Mouse (Mus musculus): ENCODE results near the gene Atg16l1. TPM values are rescaled to one million over a fixed set of nuclear protein-coding genes. Genes with fewer than 3 reads are reported as not detected.

Atg16l1 gene
- polyA plus RNA-seq, 1 experiment from 2014 or later, result 28.9 TPM

DNA sequence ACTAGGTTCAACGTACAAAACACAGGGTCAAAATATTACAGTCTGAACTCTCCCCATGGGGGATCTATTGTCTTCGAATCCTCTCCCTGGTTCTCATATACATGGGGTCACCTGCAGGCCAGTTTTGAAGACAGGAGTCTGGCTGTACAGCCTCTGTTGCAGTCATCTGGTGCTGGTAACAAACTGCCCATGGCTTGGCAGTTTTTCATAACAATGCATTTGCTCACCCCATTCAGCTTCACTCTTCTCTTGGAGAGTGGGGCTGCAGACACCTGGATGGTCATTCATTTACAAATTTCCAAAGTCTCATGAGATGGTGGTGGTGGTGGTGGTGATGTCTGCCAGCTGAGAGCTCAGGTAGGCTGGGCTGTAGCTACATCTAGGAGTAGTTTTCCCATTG is 26.6 kb upstream of the Atg16l1 start:
- Histone ChIP-seq H3K9me3 (replicated peaks; ENCODE audit: control insufficient read depth, low read length) (no peaks in the 10 kb centered on the region), H3K4me2 (ENCODE audit: low read depth, low read length) (no peak overlapping the region), H3K9ac (ENCODE audit: low read length) (no peak overlapping the region), H3K27me3 (ENCODE audit: control insufficient read depth, insufficient read depth, low read length) (no peaks in the 10 kb centered on the region), H3K4me1 (ENCODE audit: control insufficient read depth, insufficient read depth, low read length) (no peaks in the 10 kb centered on the region), H3K36me3 (ENCODE audit: control insufficient read depth, insufficient read depth, low read length) (no peaks in the 10 kb centered on the region), H3K4me3 (replicated peaks; ENCODE audit: low read length) (no peak overlapping the region), H3K27ac (ENCODE audit: low read length) (no peak overlapping the region)
- WGBS, result 77% methylated on average over 2 of the region's 2 CpGs
- ATAC-seq (ENCODE audit: insufficient read depth, low FRiP score), result no peak

DNA sequence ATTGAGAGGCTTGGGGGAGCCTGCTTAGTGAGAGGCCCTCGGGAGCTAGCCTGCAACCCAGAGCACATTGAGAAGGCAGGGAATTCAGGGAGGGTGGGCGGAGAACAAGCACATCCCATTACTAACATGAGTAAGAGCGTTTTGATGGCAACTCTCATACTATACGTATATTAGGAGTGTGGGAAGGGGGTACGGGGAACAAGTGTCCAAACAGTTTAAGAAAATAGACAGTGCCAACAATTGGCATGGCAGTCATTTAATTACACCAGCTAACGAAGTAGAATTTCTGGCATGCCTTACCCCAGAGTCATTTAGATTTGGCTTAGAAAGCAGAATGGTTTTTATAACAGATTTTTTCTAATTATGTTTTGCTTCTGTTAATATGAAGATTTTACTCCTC is 25.8 kb upstream of the Atg16l1 start:
- H3K9me3 ChIP-seq (replicated peaks; ENCODE audit: control insufficient read depth, low read length), result no peaks in the 10 kb centered on the region
- 79% methylated on average over 6 of the region's 6 CpGs for WGBS
- H3K9ac ChIP-seq (ENCODE audit: low read length), result no peak overlapping the region
- no peak for ATAC-seq (ENCODE audit: insufficient read depth, low FRiP score)
- H3K27ac ChIP-seq (ENCODE audit: low read length), result no peak overlapping the region
- no peaks in the 10 kb centered on the region for H3K4me1 ChIP-seq (ENCODE audit: control insufficient read depth, insufficient read depth, low read length)
- no peaks in the 10 kb centered on the region for H3K27me3 ChIP-seq (ENCODE audit: control insufficient read depth, insufficient read depth, low read length)
- no peaks in the 10 kb centered on the region for H3K36me3 ChIP-seq (ENCODE audit: control insufficient read depth, insufficient read depth, low read length)
- no peak overlapping the region for H3K4me2 ChIP-seq (ENCODE audit: low read depth, low read length)
- no peak overlapping the region for H3K4me3 ChIP-seq (replicated peaks; ENCODE audit: low read length)

DNA sequence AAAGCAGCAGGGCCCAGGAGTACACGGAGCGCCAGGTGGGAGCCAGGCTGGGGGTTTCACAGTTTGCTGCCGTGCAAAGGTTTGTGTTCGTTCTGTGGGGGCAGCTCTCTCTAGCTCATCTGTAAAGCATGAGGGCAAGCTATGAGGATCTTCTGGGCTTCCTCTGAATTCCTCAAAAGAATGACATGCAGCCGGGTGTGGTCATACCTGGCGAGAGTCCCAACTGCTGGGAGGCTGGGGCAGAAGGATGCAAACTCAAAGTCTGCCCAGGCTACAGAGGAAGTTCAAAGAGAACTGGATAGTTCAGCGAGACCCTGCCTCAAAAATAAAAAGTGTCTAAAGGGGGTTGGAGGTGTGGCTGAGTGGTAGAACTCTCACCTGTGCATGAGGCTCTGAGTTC is 25.4 kb upstream of the Atg16l1 start:
- H3K4me3 ChIP-seq (replicated peaks; ENCODE audit: low read length), result no peak overlapping the region
- no peaks in the 10 kb centered on the region for H3K4me1 ChIP-seq (ENCODE audit: control insufficient read depth, insufficient read depth, low read length)
- H3K27ac ChIP-seq (ENCODE audit: low read length), result no peak overlapping the region
- WGBS, result 76% methylated on average over 7 of the region's 7 CpGs
- H3K9me3 ChIP-seq (replicated peaks; ENCODE audit: control insufficient read depth, low read length), result no peaks in the 10 kb centered on the region
- no peaks in the 10 kb centered on the region for H3K27me3 ChIP-seq (ENCODE audit: control insufficient read depth, insufficient read depth, low read length)
- H3K9ac ChIP-seq (ENCODE audit: low read length), result no peak overlapping the region
- H3K36me3 ChIP-seq (ENCODE audit: control insufficient read depth, insufficient read depth, low read length), result no peaks in the 10 kb centered on the region
- no peak for ATAC-seq (ENCODE audit: insufficient read depth, low FRiP score)
- H3K4me2 ChIP-seq (ENCODE audit: low read depth, low read length), result no peak overlapping the region

DNA sequence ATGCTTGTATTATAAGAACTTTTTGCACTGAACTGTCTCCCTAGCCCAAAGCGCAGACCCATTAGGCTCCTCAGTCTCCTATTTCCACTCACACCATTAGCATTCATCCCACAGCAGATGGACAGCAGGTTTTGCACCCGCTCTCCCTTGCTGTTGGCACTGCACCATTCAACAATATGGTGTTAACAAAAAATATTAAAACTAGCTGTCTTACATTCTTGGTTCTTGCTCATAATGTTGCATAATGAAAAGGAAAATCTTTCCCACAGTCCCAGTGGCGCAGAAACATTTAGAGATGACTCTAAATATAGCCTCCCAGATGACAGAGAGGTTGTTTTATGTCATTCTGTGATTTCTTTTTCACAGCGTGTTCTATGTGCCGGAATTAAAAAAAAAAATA is 22.5 kb upstream of the Atg16l1 start:
- Histone ChIP-seq H3K36me3 (ENCODE audit: control insufficient read depth, insufficient read depth, low read length) (no peaks in the 10 kb centered on the region), H3K9ac (ENCODE audit: low read length) (no peak overlapping the region), H3K4me3 (replicated peaks; ENCODE audit: low read length) (no peak overlapping the region), H3K4me2 (ENCODE audit: low read depth, low read length) (no peak overlapping the region), H3K27me3 (ENCODE audit: control insufficient read depth, insufficient read depth, low read length) (no peaks in the 10 kb centered on the region), H3K27ac (ENCODE audit: low read length) (no peak overlapping the region), H3K4me1 (ENCODE audit: control insufficient read depth, insufficient read depth, low read length) (no peaks in the 10 kb centered on the region), H3K9me3 (replicated peaks; ENCODE audit: control insufficient read depth, low read length) (no peaks in the 10 kb centered on the region)
- ATAC-seq (ENCODE audit: insufficient read depth, low FRiP score), result no peak
- 84% methylated on average over 5 of the region's 5 CpGs for WGBS

DNA sequence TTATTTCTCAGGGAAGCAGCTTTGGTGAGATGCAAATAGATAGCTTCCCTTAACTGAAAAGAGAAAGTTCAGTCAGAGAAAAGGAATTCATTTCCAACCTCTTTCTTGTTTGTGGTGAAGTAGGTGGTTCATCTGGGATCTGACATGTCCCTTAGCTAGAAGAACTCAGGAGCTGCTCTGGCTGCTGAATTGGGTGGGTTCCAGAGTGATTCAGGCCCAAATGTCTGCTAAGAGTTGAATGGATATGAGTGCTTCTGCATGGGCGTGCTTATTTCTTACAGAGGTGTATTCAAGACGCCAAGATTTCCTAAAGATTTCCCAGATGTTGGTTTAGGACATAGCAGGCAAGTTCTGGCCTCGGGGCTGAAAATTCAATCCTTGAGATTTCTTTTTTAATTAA is 21.5 kb upstream of the Atg16l1 start:
- no peak for ATAC-seq (ENCODE audit: insufficient read depth, low FRiP score)
- no peaks in the 10 kb centered on the region for H3K27me3 ChIP-seq (ENCODE audit: control insufficient read depth, insufficient read depth, low read length)
- no peak overlapping the region for H3K9ac ChIP-seq (ENCODE audit: low read length)
- no peak overlapping the region for H3K4me3 ChIP-seq (replicated peaks; ENCODE audit: low read length)
- WGBS, result 77% methylated on average over 3 of the region's 3 CpGs
- H3K4me1 ChIP-seq (ENCODE audit: control insufficient read depth, insufficient read depth, low read length), result no peaks in the 10 kb centered on the region
- H3K27ac ChIP-seq (ENCODE audit: low read length), result no peak overlapping the region
- no peaks in the 10 kb centered on the region for H3K9me3 ChIP-seq (replicated peaks; ENCODE audit: control insufficient read depth, low read length)
- H3K4me2 ChIP-seq (ENCODE audit: low read depth, low read length), result no peak overlapping the region
- no peaks in the 10 kb centered on the region for H3K36me3 ChIP-seq (ENCODE audit: control insufficient read depth, insufficient read depth, low read length)

DNA sequence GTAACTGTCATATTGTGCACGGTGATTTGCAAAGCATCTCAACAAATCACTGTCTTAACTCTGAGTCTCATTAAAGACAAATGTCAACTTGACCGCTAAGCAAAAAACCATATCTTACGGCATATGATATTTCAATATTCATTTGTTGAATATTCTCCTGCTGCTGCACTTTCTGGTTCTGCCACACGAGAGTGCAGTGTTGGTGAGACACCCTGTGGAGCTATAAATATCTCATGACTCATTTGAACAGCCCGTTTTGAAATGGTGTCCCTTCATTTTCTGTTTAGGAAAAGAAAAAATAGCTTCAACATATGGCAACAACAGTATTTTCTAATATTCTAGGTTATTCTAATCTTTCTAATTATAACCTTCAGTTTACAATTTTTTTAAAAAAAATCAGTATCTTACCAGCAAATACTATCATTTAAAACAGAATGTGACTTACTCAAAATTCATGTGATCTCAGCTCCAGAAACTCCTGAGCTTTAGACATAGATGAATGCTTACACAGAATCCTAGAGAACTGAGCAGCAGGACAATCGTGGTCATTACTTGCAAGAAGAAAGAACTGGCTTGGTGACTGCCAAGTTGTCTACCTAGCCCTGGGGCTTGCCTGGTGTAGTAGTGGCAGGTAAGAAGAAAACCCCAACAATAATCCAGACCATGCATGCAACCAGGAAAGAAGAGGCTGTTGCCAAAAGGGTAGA is 14.9 kb upstream of the Atg16l1 start:
- WGBS, result 63% methylated on average over 6 of the region's 6 CpGs
- no peak for ATAC-seq (ENCODE audit: insufficient read depth, low FRiP score)

DNA sequence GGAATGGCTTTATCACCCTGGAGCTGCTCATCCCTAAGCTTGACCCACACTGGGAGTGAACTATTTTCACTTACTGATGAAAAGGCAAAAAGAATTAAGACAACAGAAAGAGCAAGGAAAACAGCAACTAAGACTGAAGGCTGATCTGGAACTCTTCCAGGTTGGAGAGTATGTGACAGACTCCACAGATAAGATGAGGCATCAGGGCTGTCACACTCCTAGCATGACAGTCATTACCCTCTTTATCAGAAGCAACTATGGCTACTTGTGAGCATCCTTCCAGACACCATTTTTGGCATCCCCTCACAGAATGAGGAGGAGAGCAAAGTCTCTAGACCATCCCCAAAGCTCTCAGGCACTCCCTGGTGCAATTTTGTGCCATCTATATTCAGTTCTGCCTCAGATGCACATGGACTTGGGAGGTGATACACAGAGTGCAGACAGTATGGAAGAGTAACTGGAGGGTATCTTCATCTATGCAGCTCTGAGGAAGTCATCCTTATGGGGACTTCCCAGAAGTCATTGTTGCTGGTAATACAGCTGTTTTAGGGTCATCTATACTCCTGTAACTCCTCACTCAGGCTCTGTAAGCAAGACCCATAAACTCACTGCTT is 6.2 kb upstream of the Atg16l1 start:
- Histone ChIP-seq H3K4me2 (ENCODE audit: low read depth, low read length) (no peak overlapping the region), H3K4me1 (ENCODE audit: control insufficient read depth, insufficient read depth, low read length) (no peaks in the 10 kb centered on the region), H3K36me3 (ENCODE audit: control insufficient read depth, insufficient read depth, low read length) (no peaks in the 10 kb centered on the region), H3K9ac (ENCODE audit: low read length) (no peak overlapping the region), H3K27ac (ENCODE audit: low read length) (no peak overlapping the region), H3K4me3 (replicated peaks; ENCODE audit: low read length) (no peak overlapping the region), H3K27me3 (ENCODE audit: control insufficient read depth, insufficient read depth, low read length) (no peaks in the 10 kb centered on the region), H3K9me3 (replicated peaks; ENCODE audit: control insufficient read depth, low read length) (no peaks in the 10 kb centered on the region)
- ATAC-seq (ENCODE audit: insufficient read depth, low FRiP score), result no peak

More for the DNA sequence above, 14.9 kb upstream of the Atg16l1 start:
- H3K36me3 ChIP-seq (ENCODE audit: control insufficient read depth, insufficient read depth, low read length), result no peaks in the 10 kb centered on the region
- H3K27me3 ChIP-seq (ENCODE audit: control insufficient read depth, insufficient read depth, low read length), result no peaks in the 10 kb centered on the region
- no peak overlapping the region for H3K9ac ChIP-seq (ENCODE audit: low read length)
- no peaks in the 10 kb centered on the region for H3K4me1 ChIP-seq (ENCODE audit: control insufficient read depth, insufficient read depth, low read length)
- no peaks in the 10 kb centered on the region for H3K9me3 ChIP-seq (replicated peaks; ENCODE audit: control insufficient read depth, low read length)
- H3K27ac ChIP-seq (ENCODE audit: low read length), result no peak overlapping the region
- H3K4me2 ChIP-seq (ENCODE audit: low read depth, low read length), result no peak overlapping the region
- no peak overlapping the region for H3K4me3 ChIP-seq (replicated peaks; ENCODE audit: low read length)

DNA sequence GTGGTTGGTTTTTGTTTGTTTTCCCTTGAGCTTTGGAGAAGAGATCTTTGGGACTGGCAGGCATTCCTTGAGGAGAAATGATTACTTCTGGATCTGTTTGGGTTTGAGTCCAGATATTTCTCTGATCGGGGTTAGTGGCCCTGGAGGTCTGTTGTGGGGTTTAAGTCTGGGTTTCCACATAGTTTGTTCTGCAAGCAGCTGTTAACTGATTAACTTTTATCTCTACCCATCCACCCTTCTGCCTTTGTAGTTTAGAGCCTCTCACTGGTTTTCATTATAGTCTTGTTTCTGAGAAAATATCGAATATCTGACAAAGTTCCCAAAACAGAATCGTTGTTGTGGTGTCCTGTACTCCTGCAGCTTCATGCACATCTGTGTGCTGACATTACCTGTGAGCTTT is 8.2 kb downstream of the Atg16l1 start:
- 82% methylated on average over 3 of the region's 3 CpGs for WGBS
- Histone ChIP-seq H3K4me1 (ENCODE audit: control insufficient read depth, insufficient read depth, low read length) (no peaks in the 10 kb centered on the region), H3K36me3 (ENCODE audit: control insufficient read depth, insufficient read depth, low read length) (peaks cover 17% of the 10 kb centered on the region), H3K27ac (ENCODE audit: low read length) (no peak overlapping the region), H3K27me3 (ENCODE audit: control insufficient read depth, insufficient read depth, low read length) (no peaks in the 10 kb centered on the region), H3K4me2 (ENCODE audit: low read depth, low read length) (no peak overlapping the region), H3K9me3 (replicated peaks; ENCODE audit: control insufficient read depth, low read length) (no peaks in the 10 kb centered on the region), H3K9ac (ENCODE audit: low read length) (no peak overlapping the region), H3K4me3 (replicated peaks; ENCODE audit: low read length) (no peak overlapping the region)
- ATAC-seq (ENCODE audit: insufficient read depth, low FRiP score), result no peak

DNA sequence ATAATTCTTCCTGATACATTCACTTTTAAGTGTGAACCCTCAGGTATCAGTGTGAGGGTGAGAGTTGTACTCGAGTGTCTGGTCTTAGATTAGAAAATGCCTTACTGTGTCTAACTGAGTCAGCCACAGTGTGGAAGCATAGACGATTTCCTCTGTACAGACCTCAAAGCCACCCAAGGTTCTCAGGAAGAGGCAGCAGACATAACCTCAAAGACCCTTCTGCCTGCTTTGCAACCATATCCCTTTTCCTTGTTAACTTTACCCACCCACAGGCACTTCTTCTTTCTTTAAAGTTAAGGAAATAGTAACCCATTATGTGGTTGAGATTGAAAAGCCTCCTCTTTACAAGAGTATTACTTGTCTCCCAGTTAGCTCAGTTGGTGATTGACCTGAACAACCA is 10.1 kb downstream of the Atg16l1 start:
- Histone ChIP-seq H3K4me2 (ENCODE audit: low read depth, low read length) (no peak overlapping the region), H3K4me1 (ENCODE audit: control insufficient read depth, insufficient read depth, low read length) (no peaks in the 10 kb centered on the region), H3K4me3 (replicated peaks; ENCODE audit: low read length) (no peak overlapping the region), H3K9me3 (replicated peaks; ENCODE audit: control insufficient read depth, low read length) (no peaks in the 10 kb centered on the region), H3K9ac (ENCODE audit: low read length) (no peak overlapping the region), H3K27me3 (ENCODE audit: control insufficient read depth, insufficient read depth, low read length) (no peaks in the 10 kb centered on the region), H3K27ac (ENCODE audit: low read length) (no peak overlapping the region), H3K36me3 (ENCODE audit: control insufficient read depth, insufficient read depth, low read length) (peaks cover 17% of the 10 kb centered on the region)
- no peak for ATAC-seq (ENCODE audit: insufficient read depth, low FRiP score)
- WGBS, result 80% methylated on average over 2 of the region's 2 CpGs
